Mouse (Mus musculus) stomach, embryonic 14.5 days (tissue): ENCODE measurements around the gene Prickle2. TPM values are rescaled to one million over a fixed set of nuclear protein-coding genes. Genes with fewer than 3 reads are reported as not detected.

ENCODE experiments used
- ATAC-seq: fragments of 200-750 bp; cut with Nextera tagmentation; 2 replicates; pipeline ENCODE4 v1.8.0; 2017; ENCODE audit warnings: low read depth, moderate TSS enrichment; ENCODE audit not compliant: insufficient number of reproducible peaks, insufficient read depth, low FRiP score
- H3K27ac ChIP-seq: fragments of 300-500 bp; sonication (generic); 2 replicates; pipeline ENCODE4 v1.5.1; 2014; ENCODE audit warnings: mild to moderate bottlenecking, low read length, moderate library complexity, mixed read lengths
- H3K27me3 ChIP-seq: fragments of 300-500 bp; sonication (generic); 2 replicates; pipeline ENCODE4 v1.6.1; 2014; ENCODE audit warnings: low read length, control low read depth, mixed read lengths; ENCODE audit not compliant: control insufficient read depth, insufficient read depth
- H3K36me3 ChIP-seq: fragments of 300-500 bp; sonication (generic); 2 replicates; pipeline ENCODE4 v1.6.1; 2014; ENCODE audit warnings: mild to moderate bottlenecking, control low read depth, low read length, moderate library complexity, mixed read lengths; ENCODE audit not compliant: control insufficient read depth, insufficient read depth
- H3K4me1 ChIP-seq: fragments of 300-500 bp; sonication (generic); 2 replicates; pipeline ENCODE4 v1.6.1; 2014; ENCODE audit warnings: low read length, control low read depth, mixed read lengths; ENCODE audit not compliant: control insufficient read depth, insufficient read depth
- H3K4me2 ChIP-seq: fragments of 300-500 bp; sonication (generic); replicated peaks from 2 replicates; pipeline ENCODE4 v1.6.1; 2014; ENCODE audit warnings: low read depth, low read length, control low read depth
- H3K4me3 ChIP-seq: fragments of 300-500 bp; sonication (generic); 2 replicates; pipeline ENCODE4 v1.5.1; 2014; ENCODE audit warnings: low read depth, low read length, control low read depth
- H3K9ac ChIP-seq: fragments of 300-500 bp; sonication (generic); replicated peaks from 2 replicates; pipeline ENCODE4 v1.6.1; 2014; ENCODE audit warnings: low read depth, mild to moderate bottlenecking, control low read depth, low read length, moderate library complexity, mixed read lengths
- H3K9me3 ChIP-seq: fragments of 300-500 bp; sonication (generic); 2 replicates; pipeline ENCODE4 v1.6.1; 2016; ENCODE audit warnings: low read depth, low read length, control low read depth; ENCODE audit not compliant: control insufficient read depth
- WGBS: fragments of 180-500 bp; shearing (Covaris S2); extraction: QIAGEN DNeasy Blood & Tissue Kit; methylation state at CpG from one replicate; pipeline ENCODE4 v1.1.7; 2014; 5-methylcytosine and 5-hydroxymethylcytosine counted together
- polyA plus RNA-seq: library from polyadenylated mRNA; unstranded; fragments of >200 nt; fragmentation: Nextera tagmentation; extraction: Ambion mirVana; gene quantifications from 2 replicates; pipeline ENCODE4 v1.2.1, GENCODE M21; 2014

Prickle2 gene
- polyA plus RNA-seq, 1 experiment from 2014 or later: 13.4 TPM

DNA sequence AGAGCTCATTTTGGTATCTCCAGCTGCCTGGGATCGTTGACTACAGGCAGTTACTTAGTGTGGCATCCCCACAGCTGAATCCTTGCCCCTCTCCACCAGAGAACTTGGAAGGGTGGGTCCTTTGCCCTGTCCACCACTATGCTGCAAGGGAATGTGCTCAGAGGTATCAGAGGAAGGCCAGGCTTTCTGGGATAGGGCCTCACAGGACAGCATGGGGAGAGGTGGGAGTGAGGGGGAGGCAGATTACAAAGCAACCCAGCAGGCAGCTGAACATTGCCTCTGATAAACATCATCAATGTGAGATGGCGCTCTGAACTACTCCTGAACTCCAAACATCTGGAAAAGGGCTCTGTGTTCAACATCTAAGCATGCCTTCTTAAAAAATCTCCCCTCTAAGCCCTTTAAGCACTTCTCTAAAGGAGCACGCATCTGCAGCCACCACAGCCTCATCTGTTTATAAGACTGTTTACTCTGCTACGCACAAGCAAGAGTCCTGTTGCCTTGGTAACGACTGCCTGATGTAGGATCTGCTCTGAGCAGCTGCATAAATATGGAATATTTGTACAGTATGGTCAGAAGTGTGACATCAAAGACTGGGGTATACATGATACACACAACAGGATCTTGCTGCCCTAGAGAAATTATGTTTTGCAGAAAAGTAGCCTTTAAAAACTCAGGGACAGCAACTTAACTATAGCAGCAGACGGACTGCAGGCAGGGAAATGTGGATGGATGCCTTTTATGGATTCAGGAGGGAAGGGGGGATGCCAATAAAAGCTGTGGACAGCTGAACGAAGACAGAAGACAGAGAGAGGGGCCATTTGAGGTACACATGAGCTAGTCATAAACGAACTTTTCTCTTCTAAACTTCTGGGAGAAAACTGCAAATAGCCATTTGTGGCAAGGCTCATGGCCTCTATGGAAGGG, 291.2 kb downstream of the Prickle2 start:
- Histone ChIP-seq H3K27me3 (no peaks in the 10 kb centered on the region), H3K4me3 (no peak overlapping the region), H3K9ac (no peak overlapping the region), H3K36me3 (peaks cover 20% of the 10 kb centered on the region), H3K27ac (peak overlapping the region; percentile 90), H3K4me1 (peaks cover 18% of the 10 kb centered on the region), H3K9me3 (no peaks in the 10 kb centered on the region), H3K4me2 (no peak overlapping the region)
- 30% methylated on average over 8 of the region's 8 CpGs for WGBS
- peak; percentile 82; the same call in 1 of the 2 replicates for ATAC-seq

DNA sequence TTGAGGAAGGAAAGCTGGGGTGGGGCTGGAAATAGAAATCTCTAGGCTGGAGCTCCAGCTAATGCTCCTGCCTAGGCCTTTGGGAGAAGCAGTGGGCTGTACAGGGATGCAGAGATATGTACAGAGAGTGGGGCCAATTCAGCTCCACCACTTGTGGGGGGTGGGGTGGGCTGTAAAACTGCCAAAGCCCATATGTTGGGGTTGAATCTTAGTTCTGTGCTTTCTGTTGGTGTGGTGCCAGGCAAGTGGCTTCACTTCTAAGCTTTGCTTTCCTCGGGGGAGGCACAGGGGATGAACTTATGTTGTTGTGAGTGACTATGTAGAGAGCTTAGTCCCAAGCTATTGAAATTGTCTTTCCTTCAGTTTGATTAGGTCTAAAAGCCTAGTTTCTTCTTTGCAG, 292.0 kb downstream of the Prickle2 start:
- WGBS: 47% methylated on average over 1 of the region's 1 CpGs
- Histone ChIP-seq H3K4me2 (no peak overlapping the region), H3K36me3 (peaks cover 13% of the 10 kb centered on the region), H3K27me3 (no peaks in the 10 kb centered on the region), H3K4me3 (no peak overlapping the region), H3K27ac (peak overlapping the region; percentile 90), H3K9me3 (no peaks in the 10 kb centered on the region), H3K9ac (no peak overlapping the region), H3K4me1 (peaks cover 18% of the 10 kb centered on the region)
- no peak for ATAC-seq

DNA sequence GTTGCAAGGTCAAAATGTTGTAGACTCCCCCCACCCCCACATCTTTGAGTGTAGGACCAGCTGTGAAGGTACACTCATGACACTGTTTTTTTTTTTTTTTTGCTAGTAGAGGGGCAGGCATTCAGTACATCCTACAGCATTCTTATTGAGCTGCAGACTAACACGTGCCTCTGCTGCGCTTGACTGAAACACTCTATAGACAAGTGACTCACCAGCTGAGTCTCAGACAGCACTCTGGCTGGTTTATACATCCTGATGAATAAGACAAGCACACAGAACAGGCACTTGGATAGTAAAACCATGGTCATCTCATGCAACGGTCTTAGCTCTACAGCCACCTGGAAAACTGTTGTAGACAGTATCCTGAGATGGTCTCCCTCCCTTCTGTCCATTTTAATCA, 296.2 kb downstream of the Prickle2 start:
- Histone ChIP-seq H3K4me1 (peaks cover 8% of the 10 kb centered on the region; the same call in 1 of the 2 replicates), H3K4me2 (no peak overlapping the region), H3K27me3 (no peaks in the 10 kb centered on the region), H3K9me3 (no peaks in the 10 kb centered on the region), H3K4me3 (no peak overlapping the region), H3K36me3 (peaks cover 15% of the 10 kb centered on the region), H3K9ac (no peak overlapping the region), H3K27ac (no peak overlapping the region)
- ATAC-seq: no peak
- 76% methylated on average over 3 of the region's 3 CpGs for WGBS

DNA sequence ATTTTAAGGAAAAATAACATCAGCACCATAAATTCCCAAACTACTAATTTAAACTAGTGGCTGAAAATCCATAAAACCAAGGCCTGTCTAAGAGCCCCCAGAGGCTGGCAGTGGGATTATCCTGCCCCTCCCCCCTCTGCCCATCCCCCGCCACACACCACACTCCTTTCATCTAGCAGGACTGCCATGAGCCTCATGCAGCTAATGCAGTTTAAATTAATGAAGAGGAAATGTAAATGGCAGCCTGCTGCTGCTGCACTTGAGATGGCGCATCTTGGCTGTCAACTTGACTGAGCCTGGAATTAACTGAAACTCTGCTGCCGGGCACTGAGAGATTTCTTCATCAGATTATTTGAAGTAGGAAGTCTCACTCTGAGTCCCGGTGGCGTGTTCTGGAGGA, 298.7 kb downstream of the Prickle2 start:
- Histone ChIP-seq H3K9ac (no peak overlapping the region), H3K36me3 (peaks cover 15% of the 10 kb centered on the region), H3K4me2 (no peak overlapping the region), H3K4me3 (no peak overlapping the region), H3K27me3 (no peaks in the 10 kb centered on the region), H3K9me3 (no peaks in the 10 kb centered on the region), H3K27ac (no peak overlapping the region), H3K4me1 (no peaks in the 10 kb centered on the region)
- no peak for ATAC-seq
- WGBS: 55% methylated on average over 5 of the region's 5 CpGs

DNA sequence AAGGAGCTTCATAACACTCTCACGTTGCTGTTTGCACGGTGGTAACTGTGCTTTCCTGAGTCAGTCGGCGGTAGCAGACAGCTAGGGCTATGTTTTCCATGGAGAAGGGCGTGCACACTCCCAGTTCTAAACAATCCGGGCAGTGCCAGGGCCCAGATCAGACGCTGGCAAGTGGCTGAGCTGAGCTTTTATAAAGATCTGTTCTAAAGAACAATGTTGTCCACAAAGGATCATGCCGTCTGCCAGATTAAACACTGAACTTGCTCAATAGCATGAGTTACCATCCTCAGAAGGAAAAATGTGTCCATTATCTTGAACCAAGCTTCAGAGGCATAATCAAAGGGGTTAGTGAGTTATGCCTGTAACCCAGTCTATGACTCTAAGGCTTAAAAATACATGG, 300.4 kb downstream of the Prickle2 start:
- Histone ChIP-seq H3K27ac (no peak overlapping the region), H3K4me2 (no peak overlapping the region), H3K4me1 (no peaks in the 10 kb centered on the region), H3K36me3 (peaks cover 12% of the 10 kb centered on the region), H3K4me3 (no peak overlapping the region), H3K9me3 (no peaks in the 10 kb centered on the region), H3K27me3 (no peaks in the 10 kb centered on the region), H3K9ac (no peak overlapping the region)
- 60% methylated on average over 8 of the region's 8 CpGs for WGBS
- no peak for ATAC-seq

DNA sequence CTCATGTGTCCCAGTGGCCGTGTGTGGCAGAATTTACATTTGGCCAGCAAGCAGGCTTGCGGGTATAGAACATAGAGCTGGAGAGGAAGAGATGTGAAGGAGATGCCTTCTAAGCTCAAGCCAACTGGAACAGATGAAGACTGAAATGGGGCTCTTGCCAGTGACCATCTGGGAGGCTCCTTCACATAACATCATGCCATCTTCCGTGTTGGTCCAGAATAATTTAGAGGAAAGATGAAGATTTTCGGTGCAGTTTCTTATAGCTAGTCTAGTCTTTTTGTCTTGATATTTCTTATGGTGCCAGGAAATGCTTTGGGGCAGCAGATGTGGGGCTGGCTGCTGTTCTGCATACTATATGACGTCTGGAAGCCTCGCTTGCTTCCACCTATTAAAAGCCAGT, 308.1 kb downstream of the Prickle2 start:
- Histone ChIP-seq H3K9ac (no peak overlapping the region), H3K27me3 (no peaks in the 10 kb centered on the region), H3K4me2 (no peak overlapping the region), H3K9me3 (no peaks in the 10 kb centered on the region), H3K4me3 (no peak overlapping the region), H3K27ac (no peak overlapping the region), H3K36me3 (no peaks in the 10 kb centered on the region), H3K4me1 (peaks cover 8% of the 10 kb centered on the region; the same call in 1 of the 2 replicates)
- 91% methylated on average over 6 of the region's 6 CpGs for WGBS
- no peak for ATAC-seq

DNA sequence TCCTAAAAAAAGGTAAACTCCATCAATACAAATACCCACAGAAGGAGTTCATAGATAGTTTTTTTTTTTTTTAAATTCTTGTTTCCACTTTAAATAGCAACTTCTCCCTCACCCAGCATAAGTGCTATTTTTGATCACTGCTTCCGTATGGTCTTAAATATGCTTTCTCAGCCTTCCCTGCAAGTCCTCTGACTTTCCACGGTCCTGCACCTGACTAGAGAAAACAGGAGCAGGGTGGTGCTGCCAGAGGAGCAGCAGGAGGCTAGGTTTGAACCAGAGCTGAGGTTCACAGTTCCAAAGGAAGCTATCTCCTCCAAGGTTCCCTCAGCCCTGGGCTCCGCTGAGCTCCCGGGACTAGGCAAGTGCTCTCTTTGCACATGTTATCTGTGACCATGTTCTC, 310.4 kb downstream of the Prickle2 start:
- Histone ChIP-seq H3K4me1 (peaks cover 8% of the 10 kb centered on the region; the same call in 1 of the 2 replicates), H3K4me2 (no peak overlapping the region), H3K4me3 (no peak overlapping the region), H3K27ac (no peak overlapping the region), H3K9me3 (no peaks in the 10 kb centered on the region), H3K27me3 (no peaks in the 10 kb centered on the region), H3K36me3 (no peaks in the 10 kb centered on the region), H3K9ac (no peak overlapping the region)
- ATAC-seq: no peak
- 57% methylated on average over 4 of the region's 4 CpGs for WGBS

DNA sequence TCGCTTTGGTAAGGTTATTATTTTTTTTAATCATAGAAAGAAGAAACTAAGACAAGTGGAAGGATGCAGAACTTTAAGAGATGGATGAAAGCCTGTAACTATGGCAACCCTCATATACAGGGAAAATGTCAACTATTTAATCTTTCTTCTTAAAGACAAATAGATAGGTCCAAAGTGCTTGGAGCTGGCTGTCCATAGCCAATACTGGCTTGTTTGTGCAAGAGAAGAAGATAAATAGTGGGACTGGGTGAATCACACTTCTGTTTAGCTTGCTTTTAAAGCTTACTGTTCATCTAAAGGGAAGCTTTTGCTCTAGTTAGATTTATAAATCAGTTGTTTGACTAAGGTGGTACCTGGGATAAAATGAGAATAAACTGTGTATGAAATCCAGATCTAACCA, 310.8 kb downstream of the Prickle2 start:
- no peak overlapping the region for H3K9ac ChIP-seq
- H3K4me3 ChIP-seq: no peak overlapping the region
- H3K4me2 ChIP-seq: no peak overlapping the region
- peaks cover 8% of the 10 kb centered on the region; the same call in 1 of the 2 replicates for H3K4me1 ChIP-seq
- no peaks in the 10 kb centered on the region for H3K36me3 ChIP-seq
- no peak overlapping the region for H3K27ac ChIP-seq
- 57% methylated on average over 1 of the region's 1 CpGs for WGBS
- no peaks in the 10 kb centered on the region for H3K27me3 ChIP-seq
- no peaks in the 10 kb centered on the region for H3K9me3 ChIP-seq
- no peak for ATAC-seq
